Mouse (Mus musculus) ES-CJ7 (cell line): ENCODE data around the gene Rbks.
"Not testable (repeated sequence)": the region's sequence is repeated elsewhere in the genome, so short reads cannot be mapped to it uniquely, and the experiment has no call there.

ENCODE experiments used
- DNase-seq: peaks from one replicate; pipeline ENCODE4 v3.0.0; 2011; ENCODE audit warnings: low read depth, low spot score

Rbks gene

GRCm38 (mm10) chr5:31627117-31627516 is 70.3 kb downstream of the Rbks start:
- no peak for DNase-seq

GRCm38 (mm10) chr5:31620326-31620725 is 77.1 kb downstream of the Rbks start:
- no peak for DNase-seq

- no peak for DNase-seq
Observed at GRCm38 (mm10) chr5:31614339-31615025, 82.9 kb downstream of the Rbks start.

GRCm38 (mm10) chr5:31613852-31614286 is 83.6 kb downstream of the Rbks start:
- peak; percentile 84 for DNase-seq

GRCm38 (mm10) chr5:31611186-31611585 is 86.2 kb downstream of the Rbks start:
- DNase-seq = no peak

GRCm38 (mm10) chr5:31610376-31611086 is 86.9 kb downstream of the Rbks start:
- DNase-seq = peak; percentile 57

GRCm38 (mm10) chr5:31606151-31606550 is 91.3 kb downstream of the Rbks start:
- DNase-seq = no peak

- no peak for DNase-seq
Observed at GRCm38 (mm10) chr5:31603766-31604165, 93.7 kb downstream of the Rbks start.

- peak; percentile 87 for DNase-seq
Observed at GRCm38 (mm10) chr5:31602377-31602776, 95.0 kb downstream of the Rbks start.

- no peak for DNase-seq
Observed at GRCm38 (mm10) chr5:31601162-31601722, 96.2 kb downstream of the Rbks start.

- DNase-seq = peak; percentile 81
Observed at GRCm38 (mm10) chr5:31599161-31599560, 98.3 kb downstream of the Rbks start.

- DNase-seq = peak; percentile 76
Observed at GRCm38 (mm10) chr5:31598579-31598978, 98.8 kb downstream of the Rbks start.

GRCm38 (mm10) chr5:31598121-31598520 is 99.3 kb downstream of the Rbks start:
- DNase-seq = no peak

GRCm38 (mm10) chr5:31597430-31597944 is 99.9 kb downstream of the Rbks start:
- no peak for DNase-seq

GRCm38 (mm10) chr5:31596481-31597429 is 100.7 kb downstream of the Rbks start, which contains the start of gene Mrpl33:
TSS of gene Mrpl33 (plus strand) at chr5:31596935.
- peak; percentile 79 for DNase-seq

GRCm38 (mm10) chr5:31595868-31596267 is 101.6 kb downstream of the Rbks start:
- peak; percentile 47 for DNase-seq

- DNase-seq = no peak
Observed at GRCm38 (mm10) chr5:31591122-31591521, 106.3 kb downstream of the Rbks start.

- DNase-seq = no peak
Observed at GRCm38 (mm10) chr5:31589711-31590319, 107.6 kb downstream of the Rbks start.

- DNase-seq = not testable (repeated sequence)
Observed at GRCm38 (mm10) chr5:31588672-31589071, 108.8 kb downstream of the Rbks start.

GRCm38 (mm10) chr5:31588016-31588415 is 109.4 kb downstream of the Rbks start:
- no peak for DNase-seq

GRCm38 (mm10) chr5:31585526-31585925 is 111.9 kb downstream of the Rbks start:
- DNase-seq = no peak
